Mouse (Mus musculus) hindbrain, embryonic 12.5 days (tissue): ENCODE measurements at regions not wholly inside any gene's neighbourhood (a gene's known extent, or its start where the extent isn't known, plus 50 kb on each side); places are given as distances from the start of the nearest gene placed in this dataset.

Experiments used
- ATAC-seq: fragments of 200-750 bp; cut with Nextera tagmentation; 2 replicates; pipeline ENCODE4 v1.8.0; 2017; ENCODE audit warnings: moderate TSS enrichment; ENCODE audit not compliant: low FRiP score
- H3K27ac ChIP-seq: fragments of 300-500 bp; sonication (generic); 2 replicates; pipeline ENCODE4 v1.5.1; 2016; ENCODE audit warnings: mild to moderate bottlenecking
- H3K27me3 ChIP-seq: fragments of 300-500 bp; sonication (generic); 2 replicates; pipeline ENCODE4 v1.6.1; 2016; ENCODE audit warnings: mild to moderate bottlenecking
- H3K36me3 ChIP-seq: fragments of 300-500 bp; sonication (generic); 2 replicates; pipeline ENCODE4 v1.6.1; 2016; ENCODE audit warnings: mild to moderate bottlenecking
- H3K4me1 ChIP-seq: fragments of 300-500 bp; sonication (generic); 2 replicates; pipeline ENCODE4 v1.6.1; 2016
- H3K4me2 ChIP-seq: fragments of 300-500 bp; sonication (generic); replicated peaks from 2 replicates; pipeline ENCODE4 v1.6.1; 2016; ENCODE audit warnings: mild to moderate bottlenecking
- H3K4me3 ChIP-seq: fragments of 300-500 bp; sonication (generic); 2 replicates; pipeline ENCODE4 v1.5.1; 2016; ENCODE audit warnings: mild to moderate bottlenecking
- H3K9ac ChIP-seq: fragments of 300-500 bp; sonication (generic); 2 replicates; pipeline ENCODE4 v1.6.1; 2016; ENCODE audit warnings: mild to moderate bottlenecking, moderate library complexity
- H3K9me3 ChIP-seq: fragments of 300-500 bp; sonication (generic); replicated peaks from 2 replicates; pipeline ENCODE4 v1.6.1; 2016; ENCODE audit warnings: mild to moderate bottlenecking
- WGBS: fragments of 180-500 bp; shearing (Covaris S2); methylation state at CpG from one replicate; pipeline ENCODE4 v1.1.7; 2016; 5-methylcytosine and 5-hydroxymethylcytosine counted together

DNA sequence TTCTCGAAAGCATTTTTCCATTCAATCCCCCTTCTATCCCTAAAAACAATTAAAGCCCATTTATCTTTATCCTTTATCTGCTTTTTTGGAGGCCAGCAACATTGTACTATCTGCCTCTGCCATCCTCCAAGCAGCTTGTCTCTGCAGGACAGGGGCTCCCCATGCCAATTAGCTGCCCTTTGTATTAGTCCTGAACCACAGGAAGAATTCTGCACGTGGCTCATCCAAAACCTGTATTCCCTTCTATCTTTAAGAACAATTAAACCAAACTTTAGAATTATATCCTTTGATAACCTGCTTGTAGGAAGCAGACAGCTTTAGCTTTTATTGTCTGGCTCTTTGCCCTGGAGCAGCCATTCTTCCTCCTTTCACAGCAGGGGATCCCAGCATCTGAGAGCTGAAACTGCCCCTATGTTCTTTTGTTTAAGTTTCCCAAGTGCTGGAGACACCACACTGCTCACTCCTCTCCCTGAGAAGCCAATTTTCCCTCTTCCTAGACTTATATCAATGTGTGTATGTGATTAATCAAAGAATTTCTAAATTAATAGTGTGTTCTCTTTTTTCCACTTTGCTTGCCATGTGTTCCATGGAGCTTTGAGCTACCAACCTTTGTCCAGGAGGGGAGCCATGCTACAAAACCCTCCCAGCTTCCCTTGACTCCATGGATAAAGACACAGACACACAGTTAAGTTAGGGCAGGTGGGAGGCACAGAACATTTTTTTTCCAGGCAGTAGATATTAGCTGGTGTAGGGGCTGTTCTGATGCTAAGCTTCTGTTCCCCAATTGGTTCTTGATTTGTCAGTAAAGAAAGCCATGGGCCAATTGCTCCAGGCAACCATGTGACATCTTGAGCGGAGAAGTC, 256.6 kb upstream of the Sema3a start:
- H3K27me3 ChIP-seq: no peaks in the 10 kb centered on the region
- WGBS: 34% methylated on average over 3 of the region's 3 CpGs
- H3K36me3 ChIP-seq: no peaks in the 10 kb centered on the region
- H3K9me3 ChIP-seq: 0 out of 2 replicates have a peak, but pooled peaks cover 3% of the 10 kb centered on the region
- no peak overlapping the region for H3K4me3 ChIP-seq
- no peak overlapping the region for H3K27ac ChIP-seq
- no peaks in the 10 kb centered on the region for H3K4me1 ChIP-seq
- no peak for ATAC-seq
- no peak overlapping the region for H3K4me2 ChIP-seq
- H3K9ac ChIP-seq: no peak overlapping the region

DNA sequence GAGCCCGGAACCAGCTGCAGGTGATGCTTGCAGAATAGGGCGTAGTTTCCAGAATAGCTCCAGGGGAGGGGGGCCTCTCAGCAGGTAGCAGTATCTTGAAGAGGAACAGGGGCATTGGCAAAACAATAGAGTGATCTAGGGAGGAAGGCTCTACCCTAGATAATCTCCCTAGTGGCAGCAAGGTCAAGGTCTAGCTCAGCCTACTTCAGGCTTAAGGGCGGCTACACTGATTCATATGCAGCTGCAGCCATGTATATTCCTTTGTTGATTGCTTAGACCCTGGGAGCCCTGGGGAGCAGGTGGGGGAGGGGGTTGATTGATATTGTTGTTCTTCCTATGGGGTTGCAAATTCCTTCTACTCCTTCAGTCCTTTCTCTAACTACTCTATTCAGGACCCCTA, 252.3 kb upstream of the Sema3a start:
- H3K4me1 ChIP-seq: no peaks in the 10 kb centered on the region
- no peak overlapping the region for H3K27ac ChIP-seq
- no peaks in the 10 kb centered on the region for H3K27me3 ChIP-seq
- WGBS: 86% methylated on average over 3 of the region's 3 CpGs
- H3K9ac ChIP-seq: no peak overlapping the region
- H3K36me3 ChIP-seq: no peaks in the 10 kb centered on the region
- H3K4me2 ChIP-seq: no peak overlapping the region
- H3K9me3 ChIP-seq: 0 out of 2 replicates have a peak, but pooled peaks cover 3% of the 10 kb centered on the region
- no peak for ATAC-seq
- H3K4me3 ChIP-seq: no peak overlapping the region

DNA sequence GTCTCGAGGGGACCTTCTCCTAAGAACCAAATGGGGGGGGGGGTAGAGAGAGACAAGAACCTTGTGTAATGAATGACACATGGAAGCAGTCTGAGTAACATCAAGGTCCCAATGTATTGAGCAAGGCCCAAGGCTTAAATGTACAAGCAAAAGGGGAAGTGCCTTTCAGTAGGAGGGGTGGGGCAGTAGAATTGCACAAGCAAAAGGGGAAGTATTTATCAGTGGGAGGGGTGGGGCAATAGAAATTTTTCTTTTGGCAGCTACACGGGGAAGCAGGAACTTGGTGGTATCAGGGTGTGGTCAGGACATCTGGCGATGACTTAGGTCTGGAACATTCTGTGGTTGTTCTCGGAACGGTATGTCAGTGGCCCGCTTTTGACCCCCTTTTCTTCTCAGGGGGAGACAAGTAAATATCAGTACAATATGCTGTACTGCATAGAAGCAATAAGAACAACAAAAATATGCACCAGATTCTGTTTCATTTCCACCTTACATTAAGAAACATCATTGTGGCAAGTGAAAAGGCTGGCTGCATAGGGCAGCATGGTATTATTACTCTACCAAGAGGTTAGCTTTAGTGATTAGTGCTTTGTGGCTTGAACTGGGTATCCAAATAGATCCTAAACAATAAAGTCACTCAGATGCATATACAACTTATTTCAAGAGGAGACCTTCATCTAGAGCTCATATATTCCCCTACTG, 247.5 kb upstream of the Sema3a start:
- Histone ChIP-seq H3K4me1 (no peaks in the 10 kb centered on the region), H3K9me3 (0 out of 2 replicates have a peak, but pooled peaks cover 3% of the 10 kb centered on the region), H3K9ac (no peak overlapping the region), H3K4me3 (no peak overlapping the region), H3K4me2 (no peak overlapping the region), H3K27ac (no peak overlapping the region), H3K36me3 (no peaks in the 10 kb centered on the region), H3K27me3 (no peaks in the 10 kb centered on the region)
- ATAC-seq: no peak
- WGBS: 92% methylated on average over 6 of the region's 6 CpGs

DNA sequence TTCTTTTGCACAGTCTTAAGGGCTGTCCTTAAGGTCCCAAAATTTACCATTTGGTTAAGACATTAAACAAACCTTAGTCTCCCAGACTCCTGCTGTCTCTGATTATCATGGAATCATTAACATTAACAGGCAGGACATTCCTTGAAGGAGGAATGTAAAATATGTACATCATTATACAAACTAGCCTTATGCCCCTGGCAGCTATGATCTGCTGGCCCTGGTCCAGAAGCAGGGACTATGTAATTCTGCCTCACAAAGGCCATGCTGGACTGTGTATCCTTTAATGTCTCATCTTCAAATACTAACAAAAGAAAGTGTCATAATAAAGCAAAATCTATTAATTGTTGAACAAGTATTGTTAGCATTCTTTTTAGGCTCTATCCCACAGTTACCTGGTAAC, 232.9 kb upstream of the Sema3a start:
- H3K9ac ChIP-seq: no peak overlapping the region
- no peak overlapping the region for H3K27ac ChIP-seq
- H3K36me3 ChIP-seq: no peaks in the 10 kb centered on the region
- H3K27me3 ChIP-seq: no peaks in the 10 kb centered on the region
- no peaks in the 10 kb centered on the region for H3K4me1 ChIP-seq
- no peak overlapping the region for H3K4me2 ChIP-seq
- ATAC-seq: no peak
- H3K9me3 ChIP-seq: 0 out of 2 replicates have a peak, but pooled peaks cover 3% of the 10 kb centered on the region
- H3K4me3 ChIP-seq: no peak overlapping the region

DNA sequence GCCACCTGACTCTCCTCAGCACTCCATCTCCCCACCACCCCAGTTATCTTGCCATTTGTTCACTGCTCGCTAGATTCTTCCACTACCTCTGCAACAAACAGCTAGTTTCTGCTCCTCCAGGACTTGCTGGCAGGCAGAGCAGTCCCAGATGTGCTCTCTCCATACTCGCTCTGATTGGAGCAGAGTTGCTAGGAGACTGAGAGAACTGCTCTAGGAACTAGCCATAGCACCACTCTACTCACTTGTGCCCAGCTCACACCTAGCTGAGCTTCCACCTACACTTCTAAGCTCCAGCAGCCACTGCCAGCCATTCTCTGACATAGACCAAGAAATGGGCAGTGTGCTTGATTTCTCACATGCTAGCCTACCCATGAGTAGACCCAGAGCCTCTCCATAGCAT, 230.6 kb upstream of the Sema3a start:
- Histone ChIP-seq H3K4me3 (no peak overlapping the region), H3K36me3 (no peaks in the 10 kb centered on the region), H3K27ac (no peak overlapping the region), H3K9me3 (0 out of 2 replicates have a peak, but pooled peaks cover 3% of the 10 kb centered on the region), H3K27me3 (no peaks in the 10 kb centered on the region), H3K9ac (no peak overlapping the region), H3K4me1 (no peaks in the 10 kb centered on the region), H3K4me2 (no peak overlapping the region)
- WGBS: 71% methylated on average over 2 of the region's 2 CpGs
- no peak for ATAC-seq

DNA sequence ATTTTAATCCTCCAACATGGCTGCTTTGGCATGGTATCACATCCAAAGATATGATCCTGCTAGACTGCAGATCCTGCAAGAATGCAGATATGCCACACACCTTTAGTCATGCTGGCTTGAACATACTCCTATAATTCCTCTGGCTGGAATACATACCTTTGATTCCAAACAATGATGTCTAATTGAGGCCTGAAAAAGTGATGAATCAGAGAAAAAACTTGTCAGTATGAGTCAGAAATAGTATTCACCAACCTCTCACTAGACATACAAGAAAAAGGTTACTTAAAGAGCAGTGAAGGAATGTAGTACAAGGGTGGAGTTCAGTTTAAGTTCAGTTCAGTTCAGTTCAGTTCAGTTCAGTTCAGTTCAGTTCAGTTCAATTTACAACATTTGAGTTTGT, 214.5 kb upstream of the Sema3a start:
- Histone ChIP-seq H3K36me3 (no peaks in the 10 kb centered on the region), H3K27ac (no peak overlapping the region), H3K4me2 (no peak overlapping the region), H3K27me3 (no peaks in the 10 kb centered on the region), H3K4me3 (no peak overlapping the region), H3K9ac (no peak overlapping the region), H3K4me1 (no peaks in the 10 kb centered on the region), H3K9me3 (no peaks in the 10 kb centered on the region)
- ATAC-seq: no peak

DNA sequence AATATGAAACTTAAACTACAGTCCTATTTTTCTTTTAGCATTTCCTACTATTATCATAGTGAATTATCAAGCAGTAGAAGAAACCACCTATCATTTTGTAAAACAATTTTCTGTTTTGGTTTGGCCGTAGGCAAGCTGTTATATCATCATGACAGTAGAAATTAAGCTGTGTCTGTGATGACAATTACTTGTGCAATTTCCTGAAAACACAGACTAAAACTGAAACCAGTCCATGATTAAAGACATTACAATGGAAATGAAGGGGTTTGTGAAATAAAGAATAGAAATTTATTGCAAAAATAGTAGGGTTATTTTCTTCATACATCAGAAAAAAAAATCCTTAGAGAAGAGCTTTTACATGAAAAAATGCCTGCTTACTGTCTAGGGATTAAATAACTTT, 210.8 kb upstream of the Sema3a start:
- H3K4me3 ChIP-seq: no peak overlapping the region
- 85% methylated on average over 1 of the region's 1 CpGs for WGBS

DNA sequence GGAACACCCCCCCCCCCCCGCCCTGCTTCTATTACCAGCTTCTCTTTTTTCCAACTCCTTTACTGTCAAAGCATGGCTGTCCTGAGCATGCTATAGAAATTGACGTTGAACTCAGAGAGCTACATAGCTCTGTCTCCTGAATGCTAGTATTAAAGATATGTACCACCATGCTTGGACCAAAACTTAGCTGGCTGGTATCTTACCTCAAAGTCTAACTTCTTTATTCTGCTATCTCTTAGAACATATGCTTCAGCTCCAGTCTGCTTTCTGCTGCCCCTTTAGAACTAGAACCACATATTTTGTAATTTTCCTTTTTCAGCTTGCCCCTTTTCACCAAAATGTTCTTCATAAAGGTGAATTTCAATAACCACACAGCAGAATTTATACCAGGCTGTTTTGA, 205.9 kb upstream of the Sema3a start:
- Histone ChIP-seq H3K36me3 (no peaks in the 10 kb centered on the region), H3K27me3 (no peaks in the 10 kb centered on the region), H3K9ac (no peak overlapping the region), H3K9me3 (no peaks in the 10 kb centered on the region), H3K27ac (no peak overlapping the region), H3K4me2 (no peak overlapping the region), H3K4me3 (no peak overlapping the region), H3K4me1 (no peaks in the 10 kb centered on the region)
- WGBS: 69% methylated on average over 2 of the region's 2 CpGs
- no peak for ATAC-seq

More for the DNA sequence above, 210.8 kb upstream of the Sema3a start:
- ATAC-seq: no peak
- Histone ChIP-seq H3K27ac (no peak overlapping the region), H3K4me1 (no peaks in the 10 kb centered on the region), H3K9ac (no peak overlapping the region), H3K4me2 (no peak overlapping the region), H3K9me3 (no peaks in the 10 kb centered on the region), H3K36me3 (no peaks in the 10 kb centered on the region), H3K27me3 (no peaks in the 10 kb centered on the region)

DNA sequence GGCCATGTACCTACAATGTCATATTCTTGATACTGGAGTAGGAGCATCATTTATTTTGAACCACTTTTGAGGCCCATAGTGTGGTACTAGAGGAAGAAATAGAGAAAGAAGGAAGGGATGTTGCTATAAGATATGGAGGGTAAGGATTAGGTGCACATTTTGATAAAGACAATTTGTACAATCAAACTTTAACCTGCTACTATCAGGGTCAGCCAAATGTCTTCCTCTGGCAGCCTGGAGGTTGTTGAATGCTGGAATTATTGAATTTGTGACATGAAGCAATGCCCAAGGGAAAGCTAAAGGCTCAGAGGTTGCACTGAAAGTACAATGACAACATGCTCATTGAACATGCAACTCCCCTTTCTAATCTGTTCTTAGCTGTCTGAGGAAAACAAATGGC, 202.3 kb upstream of the Sema3a start:
- H3K4me1 ChIP-seq: no peaks in the 10 kb centered on the region
- no peak for ATAC-seq
- H3K36me3 ChIP-seq: no peaks in the 10 kb centered on the region

DNA sequence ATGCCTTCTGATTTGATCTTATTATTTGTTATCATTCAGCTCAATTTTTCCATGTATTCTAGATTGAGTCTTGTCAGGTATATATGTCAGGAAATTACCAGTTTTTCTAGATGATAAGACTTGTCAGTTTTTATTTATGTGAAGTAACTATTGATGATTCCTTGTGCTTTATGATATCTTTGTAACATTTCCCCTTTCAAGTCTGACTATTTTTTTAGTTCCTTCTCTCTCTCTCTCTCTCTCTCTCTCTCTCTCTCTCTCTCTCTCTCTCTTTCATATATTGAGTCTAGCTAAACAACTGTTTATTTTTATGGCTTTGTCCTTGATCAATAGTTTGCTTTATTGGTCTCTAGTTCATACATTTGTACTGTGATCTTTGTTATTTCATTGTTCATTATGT, 199.7 kb upstream of the Sema3a start:
- Histone ChIP-seq H3K4me3 (no peak overlapping the region), H3K36me3 (no peaks in the 10 kb centered on the region), H3K4me2 (no peak overlapping the region), H3K9me3 (no peaks in the 10 kb centered on the region), H3K27me3 (no peaks in the 10 kb centered on the region), H3K4me1 (no peaks in the 10 kb centered on the region), H3K9ac (no peak overlapping the region), H3K27ac (no peak overlapping the region)
- ATAC-seq: no peak

More for the DNA sequence above, 202.3 kb upstream of the Sema3a start:
- H3K4me3 ChIP-seq: no peak overlapping the region
- no peak overlapping the region for H3K4me2 ChIP-seq
- no peaks in the 10 kb centered on the region for H3K9me3 ChIP-seq
- H3K27me3 ChIP-seq: no peaks in the 10 kb centered on the region
- H3K9ac ChIP-seq: no peak overlapping the region
- no peak overlapping the region for H3K27ac ChIP-seq

DNA sequence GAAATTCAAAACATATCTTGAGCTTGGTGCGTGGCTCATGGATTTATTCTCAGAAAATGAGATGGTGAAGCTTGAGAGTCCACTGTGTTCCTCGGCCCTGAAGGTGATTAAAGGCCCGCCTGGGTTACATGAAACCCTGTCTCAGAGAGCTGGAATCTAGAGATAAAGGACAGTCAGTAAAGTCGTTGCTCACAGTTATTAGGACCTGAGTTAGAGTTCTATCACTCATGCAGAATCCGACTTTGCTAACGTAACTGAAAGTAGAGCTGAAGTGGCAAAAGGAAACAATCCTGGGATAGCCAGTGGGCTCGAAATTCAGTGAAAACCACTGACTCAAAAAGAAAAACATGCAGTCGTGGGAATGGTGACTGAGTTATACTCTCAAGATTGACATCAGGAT, 198.9 kb upstream of the Sema3a start:
- ATAC-seq: no peak
- 79% methylated on average over 8 of the region's 8 CpGs for WGBS

DNA sequence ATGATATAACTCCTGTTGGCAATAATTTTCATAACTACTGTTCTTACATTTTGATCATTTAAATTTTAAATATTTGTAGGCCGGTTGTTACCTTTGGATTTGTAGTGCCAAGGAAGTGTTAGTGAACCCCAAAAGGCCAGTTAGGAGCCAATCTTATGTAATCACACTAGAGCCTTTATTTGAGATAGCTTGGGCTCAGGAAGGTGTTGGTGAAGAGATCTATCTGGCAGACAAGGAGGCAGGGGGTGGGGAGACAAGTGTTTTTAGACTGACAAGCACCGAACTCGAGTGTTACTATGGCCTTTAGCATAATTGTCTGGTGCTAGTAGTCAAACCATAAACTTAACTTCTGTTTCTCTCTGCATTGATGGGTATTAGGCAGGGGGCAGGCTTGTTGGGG, 198.0 kb upstream of the Sema3a start:
- no peaks in the 10 kb centered on the region for H3K9me3 ChIP-seq
- no peak overlapping the region for H3K4me2 ChIP-seq
- H3K27me3 ChIP-seq: no peaks in the 10 kb centered on the region
- ATAC-seq: no peak
- H3K9ac ChIP-seq: no peak overlapping the region
- no peaks in the 10 kb centered on the region for H3K4me1 ChIP-seq
- H3K4me3 ChIP-seq: no peak overlapping the region
- H3K27ac ChIP-seq: no peak overlapping the region
- H3K36me3 ChIP-seq: no peaks in the 10 kb centered on the region
- WGBS: 79% methylated on average over 3 of the region's 3 CpGs

More for the DNA sequence above, 198.9 kb upstream of the Sema3a start:
- H3K27me3 ChIP-seq: no peaks in the 10 kb centered on the region
- no peaks in the 10 kb centered on the region for H3K9me3 ChIP-seq
- H3K4me1 ChIP-seq: no peaks in the 10 kb centered on the region
- no peak overlapping the region for H3K27ac ChIP-seq
- no peaks in the 10 kb centered on the region for H3K36me3 ChIP-seq
- H3K4me2 ChIP-seq: no peak overlapping the region
- H3K4me3 ChIP-seq: no peak overlapping the region
- no peak overlapping the region for H3K9ac ChIP-seq

DNA sequence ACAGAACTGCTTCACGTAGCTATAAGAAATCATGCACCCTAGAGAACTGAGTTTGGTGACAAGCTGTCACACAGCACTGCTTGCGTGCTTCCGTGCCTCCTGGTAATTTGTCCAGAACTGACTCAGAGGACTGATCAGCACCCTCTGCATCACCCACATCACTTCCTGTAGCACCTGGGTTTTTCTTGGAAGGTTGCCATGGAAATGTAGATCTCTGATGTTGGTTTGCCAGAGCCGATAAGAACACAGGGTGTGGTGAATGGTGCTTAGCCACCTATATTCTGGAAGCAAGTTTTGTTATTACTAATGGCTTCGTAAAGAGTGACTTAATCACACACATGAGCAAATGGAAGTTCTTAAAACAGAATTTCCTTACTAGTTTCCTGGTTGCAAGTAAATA, 188.2 kb upstream of the Sema3a start:
- ATAC-seq: no peak
- 70% methylated on average over 5 of the region's 5 CpGs for WGBS

More for the DNA sequence above, 188.2 kb upstream of the Sema3a start:
- Histone ChIP-seq H3K36me3 (no peaks in the 10 kb centered on the region), H3K27me3 (no peaks in the 10 kb centered on the region), H3K4me2 (no peak overlapping the region), H3K9ac (no peak overlapping the region), H3K9me3 (no peaks in the 10 kb centered on the region), H3K4me1 (no peaks in the 10 kb centered on the region), H3K4me3 (no peak overlapping the region), H3K27ac (no peak overlapping the region)
